Mouse (Mus musculus): Measurements from ENCODE around the gene Cox7a1.
"Not testable (repeated sequence)": the region's sequence is repeated elsewhere in the genome, so short reads cannot be mapped to it uniquely, and the experiment has no call there.

The Cox7a1 gene

GRCm38 (mm10) chr7:30181308-30181707, 2.6 kb upstream of the Cox7a1 start:
- no peaks in the 10 kb centered on the region for H3K27me3 ChIP-seq (ENCODE audit: control insufficient read depth, insufficient read depth, low read length, poor library complexity, severe bottlenecking)
- peaks cover 3% of the 10 kb centered on the region; the same call in 1 of the 2 replicates for H3K36me3 ChIP-seq (ENCODE audit: control insufficient read depth, insufficient read depth, low read length, poor library complexity, severe bottlenecking)
- DNase-seq (ENCODE audit: low read depth, low spot score): peak; percentile 89

- DNase-seq (ENCODE audit: low read depth, low spot score); H3K27me3 ChIP-seq (ENCODE audit: control insufficient read depth, insufficient read depth, low read length, poor library complexity, severe bottlenecking): not testable (repeated sequence)
Observed at GRCm38 (mm10) chr7:30181929-30182328, 2.0 kb upstream of the Cox7a1 start.

DNA sequence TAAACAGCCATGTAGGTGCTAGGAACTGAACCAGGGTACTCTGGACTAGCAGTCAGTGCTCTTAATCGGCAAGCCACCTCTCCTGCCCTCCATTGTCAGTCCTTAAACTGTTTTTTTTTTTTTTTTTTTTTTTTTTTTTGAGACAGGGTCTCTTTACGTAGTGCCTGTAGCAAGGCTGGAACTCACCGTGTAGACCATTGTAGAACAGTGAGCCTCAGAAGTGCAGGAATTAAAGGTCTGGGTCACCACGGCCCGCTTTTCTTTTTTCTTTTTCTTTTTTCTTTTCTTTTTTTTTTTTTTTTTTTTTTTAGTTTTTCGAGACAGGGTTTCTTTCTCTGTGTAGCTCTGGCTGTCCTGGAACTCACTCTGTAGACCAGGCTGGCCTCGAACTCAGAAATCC, 755 bp upstream of the Cox7a1 start:
- not testable (repeated sequence) for H3K27me3 ChIP-seq (ENCODE audit: control insufficient read depth, insufficient read depth, low read length, poor library complexity, severe bottlenecking); H3K36me3 ChIP-seq (ENCODE audit: control insufficient read depth, insufficient read depth, low read length, poor library complexity, severe bottlenecking); DNase-seq (ENCODE audit: low read depth, low spot score)

More at GRCm38 (mm10) chr7:30181929-30182328, 2.0 kb upstream of the Cox7a1 start:
- H3K36me3 ChIP-seq (ENCODE audit: control insufficient read depth, insufficient read depth, low read length, poor library complexity, severe bottlenecking): not testable (repeated sequence)

- DNase-seq (ENCODE audit: low read depth, low spot score): no peak
- Histone ChIP-seq H3K27me3 (ENCODE audit: control insufficient read depth, insufficient read depth, low read length, poor library complexity, severe bottlenecking) (no peaks in the 10 kb centered on the region), H3K36me3 (ENCODE audit: control insufficient read depth, insufficient read depth, low read length, poor library complexity, severe bottlenecking) (no peaks in the 10 kb centered on the region; the same call in 1 of the 2 replicates)
Observed at GRCm38 (mm10) chr7:30184641-30185348, 851 bp downstream of the Cox7a1 start.

DNA sequence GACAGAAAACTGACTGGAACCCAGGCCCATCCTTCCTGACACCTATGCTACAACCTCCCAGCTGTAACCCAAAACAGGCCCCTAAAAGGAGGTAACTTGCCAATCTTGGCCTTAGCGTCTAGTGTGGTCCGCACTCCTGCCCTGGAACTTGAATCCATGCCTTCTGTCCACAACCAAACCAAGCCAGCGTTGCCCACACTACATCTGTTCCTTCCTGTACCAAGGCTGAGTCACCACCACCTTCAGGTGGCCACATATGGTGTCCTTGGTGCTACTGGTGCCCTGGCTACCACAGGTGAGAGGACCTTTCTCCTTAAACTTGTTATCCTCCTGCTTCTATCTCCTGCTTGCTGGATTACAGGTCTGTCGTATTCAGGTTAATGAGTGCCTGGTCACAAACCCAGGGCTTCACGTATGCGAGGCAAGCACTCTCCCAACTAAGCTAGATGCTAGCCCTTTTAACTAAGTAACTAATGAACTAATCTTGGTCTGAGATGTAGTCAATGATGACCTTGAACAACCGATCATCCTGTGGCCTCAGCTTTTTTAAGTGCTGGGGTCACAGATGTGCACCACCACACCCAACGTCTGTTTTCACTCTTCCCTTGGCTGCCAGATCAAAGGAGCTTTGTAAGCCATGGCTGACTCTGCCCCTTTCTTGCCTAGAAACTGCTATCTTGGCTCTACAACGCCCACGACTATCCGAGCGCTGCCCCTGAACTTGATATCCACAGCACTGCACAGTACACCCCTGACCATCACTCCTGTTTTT, 4.6 kb downstream of the Cox7a1 start:
- no peaks in the 10 kb centered on the region; the same call in 1 of the 2 replicates for H3K36me3 ChIP-seq (ENCODE audit: control insufficient read depth, insufficient read depth, low read length, poor library complexity, severe bottlenecking)
- no peaks in the 10 kb centered on the region for H3K27me3 ChIP-seq (ENCODE audit: control insufficient read depth, insufficient read depth, low read length, poor library complexity, severe bottlenecking)
- DNase-seq (ENCODE audit: low read depth, low spot score): no peak

DNA sequence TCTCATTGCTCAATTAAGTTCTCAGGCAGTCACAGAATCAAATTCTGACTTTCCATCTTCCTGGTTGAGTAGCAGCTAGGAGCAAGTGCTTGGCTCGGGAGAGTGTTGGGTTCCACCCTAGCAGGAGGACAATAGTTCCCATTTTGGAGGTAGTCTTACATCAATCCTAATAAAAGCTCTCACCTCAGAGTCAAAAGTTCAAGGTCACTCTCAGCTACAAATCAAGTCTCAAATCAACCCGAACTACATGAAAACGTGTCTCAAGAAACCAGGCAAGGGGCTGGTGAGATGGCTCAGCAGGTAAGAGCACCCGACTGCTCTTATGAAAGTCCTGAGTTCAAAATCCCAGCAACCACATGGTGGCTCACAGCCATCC, 5.2 kb downstream of the Cox7a1 start:
- Histone ChIP-seq H3K27me3 (ENCODE audit: control insufficient read depth, insufficient read depth, low read length, poor library complexity, severe bottlenecking) (no peaks in the 10 kb centered on the region), H3K36me3 (ENCODE audit: control insufficient read depth, insufficient read depth, low read length, poor library complexity, severe bottlenecking) (no peaks in the 10 kb centered on the region; the same call in 1 of the 2 replicates)
- DNase-seq (ENCODE audit: low read depth, low spot score): no peak

DNA sequence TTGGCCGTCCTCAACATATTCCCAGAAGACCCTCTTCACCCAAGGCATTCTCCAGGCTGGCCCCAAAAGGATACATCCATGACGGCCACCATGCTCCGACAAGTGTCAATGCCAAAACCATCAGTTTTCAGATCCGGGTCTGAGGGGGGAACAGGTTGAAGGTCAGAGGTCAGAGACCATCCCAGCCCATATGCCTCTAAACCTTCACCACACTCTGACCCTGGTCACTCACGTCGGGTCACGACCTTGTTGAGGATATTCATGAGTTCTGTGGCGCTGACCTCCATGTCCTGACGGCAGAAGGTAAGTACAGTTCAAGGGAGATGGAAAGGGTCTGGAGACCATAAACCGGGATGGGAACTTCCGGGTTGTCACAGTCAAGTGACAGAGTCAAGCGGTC, 8.1 kb downstream of the Cox7a1 start:
- DNase-seq (ENCODE audit: low read depth, low spot score): no peak
- Histone ChIP-seq H3K36me3 (ENCODE audit: control insufficient read depth, insufficient read depth, low read length, poor library complexity, severe bottlenecking) (no peaks in the 10 kb centered on the region; the same call in 1 of the 2 replicates), H3K27me3 (ENCODE audit: control insufficient read depth, insufficient read depth, low read length, poor library complexity, severe bottlenecking) (no peaks in the 10 kb centered on the region)

GRCm38 (mm10) chr7:30193013-30193412, 9.1 kb downstream of the Cox7a1 start:
- no peaks in the 10 kb centered on the region for H3K27me3 ChIP-seq (ENCODE audit: control insufficient read depth, insufficient read depth, low read length, poor library complexity, severe bottlenecking)
- no peak for DNase-seq (ENCODE audit: low read depth, low spot score)

DNA sequence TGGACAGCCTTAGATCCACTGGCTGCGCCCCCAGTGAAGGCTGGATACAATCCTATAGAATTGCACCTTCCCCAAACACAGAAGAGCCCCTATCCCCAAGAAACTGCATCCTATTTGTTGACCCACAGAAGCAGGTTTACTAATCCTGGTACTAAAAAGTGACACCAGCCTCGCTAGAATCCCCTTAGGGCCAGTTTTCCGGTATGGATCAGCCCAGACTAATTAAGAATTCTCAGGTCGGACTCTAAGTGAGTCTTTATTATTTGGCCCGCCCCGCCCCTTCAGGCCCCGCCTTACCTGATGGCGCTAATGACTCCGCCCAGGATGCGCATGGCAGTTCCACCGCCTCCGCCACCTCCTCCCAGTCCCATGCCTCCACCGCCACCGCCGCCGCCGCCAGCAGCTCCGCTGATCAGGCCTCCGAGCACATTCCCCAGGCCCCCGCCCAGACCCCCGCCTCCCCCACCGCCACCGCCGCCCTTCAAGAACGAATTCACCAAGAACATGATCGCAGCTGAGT, 9.7 kb downstream of the Cox7a1 start:
- Histone ChIP-seq H3K27me3 (ENCODE audit: control insufficient read depth, insufficient read depth, low read length, poor library complexity, severe bottlenecking) (no peaks in the 10 kb centered on the region), H3K36me3 (ENCODE audit: control insufficient read depth, insufficient read depth, low read length, poor library complexity, severe bottlenecking) (no peaks in the 10 kb centered on the region; the same call in 1 of the 2 replicates)
- DNase-seq (ENCODE audit: low read depth, low spot score): peak; percentile 79

More at GRCm38 (mm10) chr7:30193013-30193412, 9.1 kb downstream of the Cox7a1 start:
- no peaks in the 10 kb centered on the region; the same call in 1 of the 2 replicates for H3K36me3 ChIP-seq (ENCODE audit: control insufficient read depth, insufficient read depth, low read length, poor library complexity, severe bottlenecking)

DNA sequence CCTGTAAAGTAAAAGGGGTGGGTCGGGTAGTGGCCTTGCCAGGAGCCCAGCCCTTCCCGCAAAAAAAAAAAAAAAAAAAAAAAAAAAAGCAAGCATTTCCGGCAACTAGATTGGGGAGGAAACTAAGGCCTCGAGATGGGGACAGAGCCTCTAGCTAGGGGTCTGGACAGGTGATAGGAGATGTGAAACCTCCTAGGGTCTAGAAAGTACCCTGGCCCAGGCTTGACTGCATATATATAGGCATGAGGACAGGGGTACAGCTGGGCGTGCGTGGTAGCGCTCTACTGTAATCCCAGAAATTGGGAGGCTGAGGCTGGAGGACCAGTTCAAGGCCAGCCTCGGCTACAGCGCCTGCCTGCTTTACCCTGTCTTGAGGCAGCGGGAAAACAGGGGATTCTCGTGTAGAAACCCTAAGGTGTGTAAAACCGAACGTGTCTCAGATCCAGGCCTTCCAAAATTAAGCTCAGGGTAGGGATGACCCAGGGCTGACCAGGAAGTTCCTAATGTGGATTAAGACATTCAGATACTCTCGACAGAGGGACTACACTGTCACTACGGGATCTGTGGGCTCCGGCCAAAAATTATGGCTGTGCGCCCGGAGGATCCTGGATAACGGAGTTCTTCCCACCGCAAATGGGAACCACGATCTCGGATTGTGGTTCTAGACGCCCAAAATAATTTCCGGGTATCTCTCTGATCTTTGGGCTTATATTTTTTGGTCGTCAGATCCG, 10.3 kb downstream of the Cox7a1 start:
- DNase-seq (ENCODE audit: low read depth, low spot score): peak; percentile 48
- no peaks in the 10 kb centered on the region for H3K27me3 ChIP-seq (ENCODE audit: control insufficient read depth, insufficient read depth, low read length, poor library complexity, severe bottlenecking)

GRCm38 (mm10) chr7:30194884-30195283, 10.9 kb downstream of the Cox7a1 start:
- Histone ChIP-seq H3K36me3 (ENCODE audit: control insufficient read depth, insufficient read depth, low read length, poor library complexity, severe bottlenecking) (no peaks in the 10 kb centered on the region), H3K27me3 (ENCODE audit: control insufficient read depth, insufficient read depth, low read length, poor library complexity, severe bottlenecking) (no peaks in the 10 kb centered on the region)
- DNase-seq (ENCODE audit: low read depth, low spot score): peak; percentile 96

More for the DNA sequence above, 10.3 kb downstream of the Cox7a1 start:
- no peaks in the 10 kb centered on the region for H3K36me3 ChIP-seq (ENCODE audit: control insufficient read depth, insufficient read depth, low read length, poor library complexity, severe bottlenecking)

DNA sequence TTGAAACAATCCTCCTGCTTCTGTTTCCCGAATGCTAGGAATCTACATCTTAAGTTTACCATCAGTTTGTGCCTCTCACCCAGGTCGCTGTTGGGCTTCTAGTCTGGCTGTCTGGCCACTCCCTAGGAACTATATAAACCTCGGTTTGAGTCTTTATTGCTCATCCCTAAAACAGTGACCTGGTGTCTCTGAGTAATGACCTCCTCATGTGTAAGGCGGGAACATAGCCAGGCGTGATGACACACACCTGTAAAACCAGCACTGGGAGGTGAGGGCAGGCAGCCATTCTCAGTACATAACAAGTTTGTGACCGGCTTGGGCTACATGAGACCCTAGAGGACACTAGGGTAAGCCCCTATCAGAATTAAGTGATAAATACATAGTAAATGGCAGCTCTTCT, 11.5 kb downstream of the Cox7a1 start:
- Histone ChIP-seq H3K36me3 (ENCODE audit: control insufficient read depth, insufficient read depth, low read length, poor library complexity, severe bottlenecking) (no peaks in the 10 kb centered on the region), H3K27me3 (ENCODE audit: control insufficient read depth, insufficient read depth, low read length, poor library complexity, severe bottlenecking) (no peaks in the 10 kb centered on the region)
- no peak for DNase-seq (ENCODE audit: low read depth, low spot score)

- no peak for DNase-seq (ENCODE audit: low read depth, low spot score)
Observed at GRCm38 (mm10) chr7:30196171-30196570, 12.2 kb downstream of the Cox7a1 start.

DNA sequence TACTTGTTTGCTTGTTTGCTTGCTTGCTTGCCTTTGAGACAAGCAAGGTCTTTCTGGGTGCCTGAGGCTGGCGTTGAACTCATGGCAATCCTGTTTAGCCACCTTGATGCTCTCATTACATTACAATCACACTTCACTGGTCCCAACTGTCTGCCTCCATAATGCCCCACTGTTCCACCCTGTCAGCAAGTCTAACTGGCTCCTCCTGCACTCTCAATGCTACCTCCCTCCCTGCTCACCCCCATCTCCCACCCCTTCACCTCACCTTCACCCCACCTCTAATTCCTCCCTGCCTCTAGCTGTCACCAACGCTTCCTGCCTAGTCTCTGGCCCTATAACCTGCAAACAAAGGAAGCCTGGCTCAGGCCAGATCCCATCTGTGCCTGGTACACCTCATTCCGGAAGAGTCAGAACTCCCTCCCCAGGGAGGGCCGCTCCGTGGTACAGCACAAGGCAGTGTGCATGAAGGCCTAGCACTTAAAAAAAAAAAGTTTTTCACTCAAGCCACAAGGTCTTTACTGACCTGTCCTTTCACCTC, 13.7 kb downstream of the Cox7a1 start:
- DNase-seq (ENCODE audit: low read depth, low spot score): no peak
- H3K27me3 ChIP-seq (ENCODE audit: control insufficient read depth, insufficient read depth, low read length, poor library complexity, severe bottlenecking): no peaks in the 10 kb centered on the region
- no peaks in the 10 kb centered on the region for H3K36me3 ChIP-seq (ENCODE audit: control insufficient read depth, insufficient read depth, low read length, poor library complexity, severe bottlenecking)

More at GRCm38 (mm10) chr7:30196171-30196570, 12.2 kb downstream of the Cox7a1 start:
- H3K27me3 ChIP-seq (ENCODE audit: control insufficient read depth, insufficient read depth, low read length, poor library complexity, severe bottlenecking): no peaks in the 10 kb centered on the region
- H3K36me3 ChIP-seq (ENCODE audit: control insufficient read depth, insufficient read depth, low read length, poor library complexity, severe bottlenecking): no peaks in the 10 kb centered on the region

Data from splenic B cell, adult 2 months (primary cell).